Mouse (Mus musculus): Measurements from ENCODE around the gene Yif1a.

DNA sequence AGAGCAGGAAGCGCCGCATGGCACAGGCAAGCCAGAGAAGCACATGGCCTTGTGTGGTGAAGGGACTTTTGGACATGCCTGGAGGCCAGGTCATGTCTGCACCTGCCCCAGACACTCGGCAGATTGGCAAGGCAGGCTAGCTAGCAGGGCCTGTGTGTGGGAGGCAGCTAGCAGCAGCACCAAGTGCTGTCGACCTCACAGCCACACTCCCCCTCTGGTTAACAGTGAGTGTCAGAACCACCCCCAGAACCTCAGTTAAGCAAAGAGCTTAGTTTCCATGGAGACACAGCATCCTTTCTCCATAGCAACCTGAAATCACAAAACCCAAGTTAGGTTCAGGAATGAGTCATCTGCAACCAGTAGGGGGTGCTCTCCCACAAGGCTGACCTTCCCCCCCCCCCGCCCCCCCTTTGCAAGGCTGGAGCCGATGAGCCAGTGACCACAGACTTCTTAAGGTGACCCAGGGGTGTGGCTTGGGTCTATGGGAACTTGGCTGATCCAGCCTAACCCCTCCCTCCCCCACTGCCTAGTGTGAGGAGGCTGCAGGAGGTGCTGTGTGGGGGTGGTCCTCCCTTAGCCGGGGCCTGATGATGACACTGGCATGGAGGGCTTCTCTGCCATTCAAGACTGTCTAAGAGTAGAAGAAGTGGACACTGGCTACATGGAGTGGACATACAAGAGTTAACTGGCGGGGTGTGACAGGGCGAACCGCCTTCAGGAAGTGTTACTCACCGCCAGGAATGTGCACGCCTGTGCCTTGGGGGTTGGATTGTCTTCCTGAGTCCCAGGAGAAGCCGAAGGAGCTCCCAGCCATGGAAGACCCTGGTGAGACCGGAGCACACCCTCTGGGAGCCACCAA lies 38.1 kb upstream of the Yif1a start, which contains the start of gene Rin1:
- TF ChIP-seq CTCF (IDR thresholded peaks at IDR 0.05; ENCODE audit: low read depth) (peak; percentile 48), EP300 (IDR thresholded peaks at IDR 0.05; ENCODE audit: low read depth) (no peak)
